47 mouse cellular contexts compared by ENCODE assay signal in genomic region chr5:97344144-97344543, GRCm38 (mm10). TPM values are rescaled to one million over a fixed set of nuclear protein-coding genes. Genes with fewer than 3 reads are reported as not detected.
"Had no signal": no experiment of that assay in that cellular context is flagged by ENCODE, and none has a peak within 500 bp of the region (broad histone marks: within the 10 kb centered on the region; RNA-seq: fewer than 3 reads in every experiment).

No protein-coding gene starts in this region.

- DNase-seq: heart, postnatal 10 days; heart, postnatal 14 days; heart, postnatal 36 days; heart, postnatal 4 days; kidney, adult 11 months; kidney, adult 18-20 months; kidney, adult 2 months; kidney, adult 8-10 months; kidney, adult 9 months; kidney, postnatal 10 days; kidney, postnatal 14 days; kidney, postnatal 25 days; kidney, postnatal 36 days; kidney, postnatal 4 days; layer of hippocampus, adult 9-11 months; layer of hippocampus, postnatal 36 days had no signal

- ATAC-seq: hindbrain, embryonic 16.5 days; hindbrain, postnatal 0 days; inflammation-experienced regulatory T-cells, adult 6 months; intestine, embryonic 15.5 days; intestine, embryonic 16.5 days; intestine, postnatal 0 days had no signal

- H3K36me3 ChIP-seq: heart, embryonic 12.5 days; heart, embryonic 13.5 days; heart, embryonic 15.5 days; hindbrain, embryonic 10.5 days; hindbrain, embryonic 12.5 days; hindbrain, embryonic 15.5 days; intestine, embryonic 15.5 days; kidney, embryonic 15.5 days had no signal

- H3K27me3 ChIP-seq: heart, embryonic 13.5 days; heart, embryonic 15.5 days; hindbrain, embryonic 12.5 days; hindbrain, embryonic 15.5 days; intestine, embryonic 15.5 days; kidney, embryonic 15.5 days had no signal

- H3K9me3 ChIP-seq: heart, embryonic 12.5 days; heart, embryonic 13.5 days; heart, embryonic 15.5 days; hindbrain, embryonic 10.5 days; hindbrain, embryonic 12.5 days; hindbrain, embryonic 15.5 days; intestine, embryonic 15.5 days; kidney, embryonic 15.5 days had no signal

- H3K4me3 ChIP-seq: heart, embryonic 12.5 days; heart, embryonic 13.5 days; heart, embryonic 15.5 days; hindbrain, embryonic 10.5 days; hindbrain, embryonic 12.5 days; hindbrain, embryonic 15.5 days; intestine, embryonic 15.5 days; kidney, embryonic 15.5 days; layer of hippocampus, adult 2 months; left cerebral cortex, adult 2 months had no signal

- H3K4me2 ChIP-seq: heart, embryonic 11.5 days; heart, embryonic 12.5 days; heart, embryonic 13.5 days; heart, embryonic 15.5 days; hindbrain, embryonic 12.5 days; hindbrain, embryonic 14.5 days; hindbrain, embryonic 15.5 days; intestine, embryonic 15.5 days; kidney, embryonic 15.5 days had no signal

- H3K9ac ChIP-seq: heart, embryonic 12.5 days; heart, embryonic 13.5 days; heart, embryonic 15.5 days; hindbrain, embryonic 12.5 days; hindbrain, embryonic 14.5 days; hindbrain, embryonic 15.5 days; intestine, embryonic 15.5 days; kidney, embryonic 15.5 days had no signal

- H3K27ac ChIP-seq: heart, embryonic 13.5 days; heart, embryonic 15.5 days; hindbrain, embryonic 10.5 days; hindbrain, embryonic 12.5 days; hindbrain, embryonic 14.5 days; hindbrain, embryonic 15.5 days; hindbrain, postnatal 0 days; intestine, embryonic 15.5 days; kidney, embryonic 15.5 days; kidney, postnatal 0 days; layer of hippocampus, adult 2 months; left cerebral cortex, adult 2 months had no signal

- H3K4me1 ChIP-seq: hindbrain, embryonic 10.5 days; hindbrain, embryonic 12.5 days; hindbrain, embryonic 15.5 days; intestine, embryonic 15.5 days; kidney, embryonic 15.5 days had no signal

RNA-seq across cellular contexts. Expression of gene Naa11, which starts 48.0 kb away (rescaled TPM):
- total RNA-seq: heart, postnatal 10 days; heart, postnatal 14 days; heart, postnatal 25 days; heart, postnatal 36 days; heart, postnatal 4 days; hematopoietic stem cell, adult 5-6 weeks; hindbrain, postnatal 0 days; layer of hippocampus, adult 18-20 months; layer of hippocampus, adult 2 months; layer of hippocampus, adult 8-10 months; layer of hippocampus, postnatal 10 days; layer of hippocampus, postnatal 14 days; layer of hippocampus, postnatal 25 days; layer of hippocampus, postnatal 36 days; left cerebral cortex, adult 18-20 months had no signal
- polyA plus RNA-seq: heart, embryonic 11.5 days; heart, embryonic 12.5 days; heart, embryonic 13.5 days; heart, embryonic 14.5 days; heart, embryonic 15.5 days; hindbrain, embryonic 10.5 days; hindbrain, embryonic 11.5 days; hindbrain, embryonic 12.5 days; hindbrain, embryonic 14.5 days; hindbrain, embryonic 15.5 days; hindbrain, embryonic 16.5 days; inflammation-experienced regulatory T-cells, adult 6 months; intestine, embryonic 16.5 days; kidney, adult 2 months; kidney, embryonic 14.5 days; kidney, embryonic 15.5 days; kidney, embryonic 16.5 days; kidney, postnatal 0 days; large intestine, adult 2 months had no signal
